Mouse (Mus musculus): ENCODE data around the gene Tnrc6c. TPM values are rescaled to one million over a fixed set of nuclear protein-coding genes. Genes with fewer than 3 reads are reported as not detected.
"Not testable (repeated sequence)": the region's sequence is repeated elsewhere in the genome, so short reads cannot be mapped to it uniquely, and the experiment has no call there.

Tnrc6c gene
- polyA plus RNA-seq, 1 experiment: 16.9 TPM

- Histone ChIP-seq H3K4me3 (ENCODE audit: insufficient read depth, low read length) (no peak overlapping the region), H3K4me1 (ENCODE audit: control insufficient read depth, insufficient read depth, low read length) (peaks cover 8% of the 10 kb centered on the region), H3K27ac (ENCODE audit: insufficient read depth, low read depth, low read length) (no peak overlapping the region)
- TF ChIP-seq CTCF (IDR thresholded peaks at IDR 0.05; ENCODE audit: low read depth, low read length) (peak; percentile 42; the same call in 1 of the 2 replicates), POLR2A (IDR thresholded peaks at IDR 0.05; ENCODE audit: borderline replicate concordance, low read depth, low read length) (no peak)
Observed at GRCm38 (mm10) chr11:117786294-117786693, 132.2 kb downstream of the Tnrc6c start.

- not testable (repeated sequence) for H3K27ac ChIP-seq (ENCODE audit: insufficient read depth, low read depth, low read length); H3K4me1 ChIP-seq (ENCODE audit: control insufficient read depth, insufficient read depth, low read length); H3K4me3 ChIP-seq (ENCODE audit: insufficient read depth, low read length)
Observed at GRCm38 (mm10) chr11:117788481-117788880, 134.4 kb downstream of the Tnrc6c start.

- TF ChIP-seq CTCF (IDR thresholded peaks at IDR 0.05; ENCODE audit: low read depth, low read length) (peak; percentile 55; the same call in 1 of the 2 replicates), POLR2A (IDR thresholded peaks at IDR 0.05; ENCODE audit: borderline replicate concordance, low read depth, low read length) (no peak)
- Histone ChIP-seq H3K4me1 (ENCODE audit: control insufficient read depth, insufficient read depth, low read length) (peaks cover 3% of the 10 kb centered on the region; the same call in 1 of the 2 replicates), H3K27ac (ENCODE audit: insufficient read depth, low read depth, low read length) (no peak overlapping the region), H3K4me3 (ENCODE audit: insufficient read depth, low read length) (no peak overlapping the region)
Observed at GRCm38 (mm10) chr11:117790286-117790685, 136.2 kb downstream of the Tnrc6c start.

- H3K4me3 ChIP-seq (ENCODE audit: insufficient read depth, low read length): no peak overlapping the region
- no peak for TF ChIP-seq POLR2A (IDR thresholded peaks at IDR 0.05; ENCODE audit: borderline replicate concordance, low read depth, low read length)
- 0 out of 2 replicates have a peak, but pooled peaks have one; percentile 19 for TF ChIP-seq CTCF (IDR thresholded peaks at IDR 0.05; ENCODE audit: low read depth, low read length)
- H3K4me1 ChIP-seq (ENCODE audit: control insufficient read depth, insufficient read depth, low read length): peaks cover 3% of the 10 kb centered on the region; the same call in 1 of the 2 replicates
- no peak overlapping the region for H3K27ac ChIP-seq (ENCODE audit: insufficient read depth, low read depth, low read length)
Observed at GRCm38 (mm10) chr11:117790703-117791440, 136.8 kb downstream of the Tnrc6c start.

- H3K4me3 ChIP-seq (ENCODE audit: insufficient read depth, low read length): no peak overlapping the region
- no peak for TF ChIP-seq CTCF (IDR thresholded peaks at IDR 0.05; ENCODE audit: low read depth, low read length)
- TF ChIP-seq POLR2A (IDR thresholded peaks at IDR 0.05; ENCODE audit: borderline replicate concordance, low read depth, low read length): no peak
- peaks cover 3% of the 10 kb centered on the region; the same call in 1 of the 2 replicates for H3K4me1 ChIP-seq (ENCODE audit: control insufficient read depth, insufficient read depth, low read length)
- no peak overlapping the region for H3K27ac ChIP-seq (ENCODE audit: insufficient read depth, low read depth, low read length)
Observed at GRCm38 (mm10) chr11:117791441-117791761, 137.3 kb downstream of the Tnrc6c start.

GRCm38 (mm10) chr11:117792281-117792888, 138.3 kb downstream of the Tnrc6c start:
- TF ChIP-seq CTCF (IDR thresholded peaks at IDR 0.05; ENCODE audit: low read depth, low read length) (no peak), POLR2A (IDR thresholded peaks at IDR 0.05; ENCODE audit: borderline replicate concordance, low read depth, low read length) (no peak)
- peak overlapping the region; percentile 5 for H3K27ac ChIP-seq (ENCODE audit: insufficient read depth, low read depth, low read length)
- H3K4me1 ChIP-seq (ENCODE audit: control insufficient read depth, insufficient read depth, low read length): peaks cover 3% of the 10 kb centered on the region; the same call in 1 of the 2 replicates
- H3K4me3 ChIP-seq (ENCODE audit: insufficient read depth, low read length): peak overlapping the region; percentile 29

GRCm38 (mm10) chr11:117794035-117794551, 140.0 kb downstream of the Tnrc6c start:
- H3K4me3 ChIP-seq (ENCODE audit: insufficient read depth, low read length): no peak overlapping the region
- peaks cover 10% of the 10 kb centered on the region for H3K4me1 ChIP-seq (ENCODE audit: control insufficient read depth, insufficient read depth, low read length)
- H3K27ac ChIP-seq (ENCODE audit: insufficient read depth, low read depth, low read length): no peak overlapping the region
- no peak for TF ChIP-seq CTCF (IDR thresholded peaks at IDR 0.05; ENCODE audit: low read depth, low read length)
- TF ChIP-seq POLR2A (IDR thresholded peaks at IDR 0.05; ENCODE audit: borderline replicate concordance, low read depth, low read length): no peak

GRCm38 (mm10) chr11:117796954-117797353, 142.9 kb downstream of the Tnrc6c start:
- Histone ChIP-seq H3K27ac (ENCODE audit: insufficient read depth, low read depth, low read length) (no peak overlapping the region), H3K4me1 (ENCODE audit: control insufficient read depth, insufficient read depth, low read length) (peaks cover 14% of the 10 kb centered on the region), H3K4me3 (ENCODE audit: insufficient read depth, low read length) (no peak overlapping the region)
- TF ChIP-seq CTCF (IDR thresholded peaks at IDR 0.05; ENCODE audit: low read depth, low read length) (no peak), POLR2A (IDR thresholded peaks at IDR 0.05; ENCODE audit: borderline replicate concordance, low read depth, low read length) (no peak)

- TF ChIP-seq CTCF (IDR thresholded peaks at IDR 0.05; ENCODE audit: low read depth, low read length) (no peak), POLR2A (IDR thresholded peaks at IDR 0.05; ENCODE audit: borderline replicate concordance, low read depth, low read length) (no peak)
- Histone ChIP-seq H3K4me1 (ENCODE audit: control insufficient read depth, insufficient read depth, low read length) (peaks cover 14% of the 10 kb centered on the region), H3K27ac (ENCODE audit: insufficient read depth, low read depth, low read length) (no peak within 1 kb of the TSS)
Observed at GRCm38 (mm10) chr11:117797511-117798159, 143.5 kb downstream of the Tnrc6c start, which contains the start of gene 6030468B19Rik. 6030468B19Rik (plus strand) TSS chr11:117797660.

GRCm38 (mm10) chr11:117798160-117798541, 144.1 kb downstream of the Tnrc6c start:
- Histone ChIP-seq H3K4me3 (ENCODE audit: insufficient read depth, low read length) (no peak overlapping the region), H3K4me1 (ENCODE audit: control insufficient read depth, insufficient read depth, low read length) (peaks cover 17% of the 10 kb centered on the region), H3K27ac (ENCODE audit: insufficient read depth, low read depth, low read length) (no peak overlapping the region)
- TF ChIP-seq POLR2A (IDR thresholded peaks at IDR 0.05; ENCODE audit: borderline replicate concordance, low read depth, low read length): no peak
- TF ChIP-seq CTCF (IDR thresholded peaks at IDR 0.05; ENCODE audit: low read depth, low read length): no peak

More at GRCm38 (mm10) chr11:117797511-117798159, 143.5 kb downstream of the Tnrc6c start, which contains the start of gene 6030468B19Rik:
- H3K4me3 ChIP-seq (ENCODE audit: insufficient read depth, low read length): no peak within 1 kb of the TSS

Data from bone marrow macrophage, adult 2 months (primary cell).